Mouse (Mus musculus): ENCODE measurements around the gene Pld4.

DNA sequence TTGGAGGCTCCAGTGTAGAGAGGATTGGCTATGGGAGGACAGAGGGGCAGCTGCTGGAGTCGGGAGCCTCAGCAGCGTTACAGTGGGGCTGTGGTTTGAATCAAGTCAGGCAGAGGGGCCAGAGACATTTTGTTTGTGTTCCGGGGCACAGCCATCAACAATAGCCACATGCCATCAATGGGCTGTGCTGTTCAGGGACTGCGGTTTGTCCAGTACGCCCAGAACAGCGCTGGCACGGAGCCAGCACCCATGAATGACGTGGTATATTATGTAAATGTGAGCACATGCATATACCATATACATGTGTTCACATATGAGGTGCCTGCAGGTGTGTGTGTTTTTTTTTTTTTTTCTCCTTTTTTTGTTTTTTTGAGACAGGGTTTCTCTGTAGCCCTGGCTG, 32.7 kb upstream of the Pld4 start:
- TF ChIP-seq POLR2A (IDR thresholded peaks at IDR 0.05; ENCODE audit: low read depth, low read length), result no peak
- TF ChIP-seq CTCF (conservative IDR thresholded peaks at IDR 0.05; ENCODE audit: insufficient read depth, insufficient read length, low read depth, low read length), result no peak

All from kidney, adult 2 months (tissue).